Mouse (Mus musculus): ENCODE data around the gene Coq7. TPM values are rescaled to one million over a fixed set of nuclear protein-coding genes. Genes with fewer than 3 reads are reported as not detected.
A peak's percentile ranks its signal among the peaks of the same experiment; 100 is the strongest.

Gene Coq7
- total RNA-seq (2021), result 100 to 1,000 TPM; 109 to 115 TPM

GRCm38 (mm10) chr7:118533178-118533578 lies at the start of gene Coq7:
Coq7 (minus strand) TSS chr7:118533356.
- intact Hi-C loops (cut with DNase I), result loop anchor here (5.0 kb wide), 1 partner anchor 231 kb away; no protein-coding TSS in a partner anchor
- peak; percentile 91 for DNase-seq (ENCODE audit: low spot score)

GRCm38 (mm10) chr7:118579938-118580337 lies 46.8 kb upstream of the Coq7 start:
- no peak for DNase-seq (ENCODE audit: low spot score)
- intact Hi-C loops (cut with DNase I), result no loop called here

DNA sequence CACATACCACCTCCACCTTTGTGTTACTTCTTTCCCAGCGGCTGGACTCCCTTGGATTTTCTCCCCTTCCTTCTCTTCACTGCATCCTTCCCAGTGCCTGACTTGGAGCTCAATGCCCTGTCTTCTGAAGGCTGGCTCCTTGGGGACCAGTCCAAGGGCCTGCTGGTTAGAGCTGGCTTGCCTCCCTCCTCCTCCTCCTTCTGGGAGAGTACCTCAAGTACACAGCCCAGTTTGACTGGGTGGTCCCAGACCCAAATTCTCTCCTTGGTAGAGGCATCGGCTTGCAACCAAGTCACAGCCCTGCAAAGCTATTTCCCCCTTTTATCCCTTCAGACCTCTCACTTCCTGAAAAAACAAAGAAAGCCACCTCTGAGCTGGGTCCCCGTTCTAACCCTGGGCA lies 45.1 kb upstream of the Coq7 start:
- DNase-seq (ENCODE audit: low spot score), result no peak
- intact Hi-C loops (cut with DNase I), result no loop called here

DNA sequence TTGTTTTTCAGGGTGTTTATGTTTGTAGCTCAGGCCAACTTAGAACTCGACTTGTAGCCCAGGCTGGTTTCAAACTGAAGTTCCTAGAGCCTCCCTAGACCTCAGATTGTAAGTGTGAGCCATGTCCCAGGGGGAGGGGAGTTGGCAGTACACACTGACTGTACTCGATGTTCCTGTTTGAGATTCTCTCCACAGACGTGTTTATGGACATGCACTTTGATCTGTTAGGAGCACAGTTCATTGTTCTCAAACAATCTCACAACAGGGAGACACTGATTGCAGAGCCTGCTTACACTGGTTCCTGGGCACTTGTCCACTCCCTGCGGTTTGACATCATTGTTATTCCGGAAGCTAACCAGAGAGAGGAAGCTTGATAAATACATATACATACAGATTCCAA lies 38.9 kb upstream of the Coq7 start:
- intact Hi-C loops (cut with DNase I), result no loop called here
- DNase-seq (ENCODE audit: low spot score), result no peak

DNA sequence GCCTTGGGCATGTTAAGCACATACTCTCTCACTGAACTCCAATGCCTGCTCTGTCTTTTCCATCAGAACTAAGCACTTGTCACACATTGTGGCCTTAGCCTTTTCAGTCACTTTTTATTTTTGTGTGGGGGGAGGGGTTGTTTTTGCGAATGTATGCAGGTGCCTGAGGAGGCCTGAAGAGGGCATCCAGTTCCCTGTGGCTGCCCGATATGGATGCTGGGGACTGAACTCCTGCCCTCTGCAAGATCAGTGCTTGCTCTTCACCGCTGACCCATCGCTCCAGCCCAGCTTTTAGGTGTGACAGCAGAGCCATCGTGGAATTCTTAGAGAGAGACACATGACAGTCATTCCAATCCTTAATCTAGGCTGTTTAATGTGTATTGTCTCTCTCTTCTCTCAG lies 38.2 kb upstream of the Coq7 start:
- intact Hi-C loops (cut with DNase I), result no loop called here

DNA sequence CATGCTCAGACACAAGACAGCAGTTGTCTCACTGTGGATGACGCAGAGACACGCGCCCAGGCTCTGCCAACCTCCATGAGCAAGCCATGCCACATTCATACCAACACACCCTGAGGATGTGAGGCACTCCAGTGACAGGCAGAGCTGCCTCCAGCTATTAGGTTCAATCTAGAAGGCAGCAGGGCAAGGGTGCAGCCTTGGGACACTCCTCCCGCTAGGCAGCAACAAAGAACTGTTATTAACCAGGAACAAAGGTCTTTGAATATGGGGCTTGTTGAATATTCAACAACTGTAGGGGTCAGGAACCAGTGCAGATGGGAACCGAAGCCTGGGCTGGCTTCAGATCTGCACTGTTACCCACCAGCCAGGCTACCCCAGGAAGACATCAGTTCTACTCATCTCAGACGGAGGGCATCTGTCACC lies 36.0 kb upstream of the Coq7 start:
- DNase-seq (ENCODE audit: low spot score), result no peak

More for the DNA sequence above, 38.2 kb upstream of the Coq7 start:
- no peak for DNase-seq (ENCODE audit: low spot score)

GRCm38 (mm10) chr7:118554290-118554689 lies 21.1 kb upstream of the Coq7 start:
- no peak for DNase-seq (ENCODE audit: low spot score)
- intact Hi-C loops (cut with DNase I), result no loop called here

More for the DNA sequence above, 36.0 kb upstream of the Coq7 start:
- intact Hi-C loops (cut with DNase I), result no loop called here

- no peak for DNase-seq (ENCODE audit: low spot score)
- intact Hi-C loops (cut with DNase I), result no loop called here
Measured at GRCm38 (mm10) chr7:118553881-118554280, 20.7 kb upstream of the Coq7 start.

GRCm38 (mm10) chr7:118547451-118547850 lies 14.3 kb upstream of the Coq7 start:
- no peak for DNase-seq (ENCODE audit: low spot score)
- intact Hi-C loops (cut with DNase I), result no loop called here

DNA sequence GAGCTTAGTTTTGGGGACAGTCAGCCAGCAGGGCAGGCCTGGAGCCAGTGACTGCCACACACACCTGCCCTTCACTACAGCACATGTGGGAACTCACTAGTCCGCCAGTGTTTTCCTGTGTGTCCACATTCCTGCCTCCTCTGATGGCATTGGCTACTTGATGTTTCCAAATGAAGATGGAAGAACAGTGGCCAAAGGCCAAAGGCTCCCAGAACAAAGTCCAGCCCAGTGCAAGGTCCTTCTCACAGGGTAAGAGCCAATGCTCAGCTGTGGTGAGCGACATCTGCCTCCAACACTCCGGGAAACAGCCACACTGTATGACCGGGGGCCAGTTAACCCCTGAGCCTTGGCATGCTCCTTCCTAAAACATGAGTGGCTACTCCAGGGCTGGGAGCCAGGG lies 11.0 kb upstream of the Coq7 start:
- intact Hi-C loops (cut with DNase I), result no loop called here
- no peak for DNase-seq (ENCODE audit: low spot score)

GRCm38 (mm10) chr7:118535076-118535475 lies 1.9 kb upstream of the Coq7 start:
- intact Hi-C loops (cut with DNase I), result no loop called here

GRCm38 (mm10) chr7:118534326-118534725 lies 1.2 kb upstream of the Coq7 start:
- DNase-seq (ENCODE audit: low spot score), result no peak
- intact Hi-C loops (cut with DNase I), result loop anchor here (5.0 kb wide), 1 partner anchor 232 kb away; no protein-coding TSS in a partner anchor

More at GRCm38 (mm10) chr7:118535076-118535475, 1.9 kb upstream of the Coq7 start:
- no peak for DNase-seq (ENCODE audit: low spot score)

DNA sequence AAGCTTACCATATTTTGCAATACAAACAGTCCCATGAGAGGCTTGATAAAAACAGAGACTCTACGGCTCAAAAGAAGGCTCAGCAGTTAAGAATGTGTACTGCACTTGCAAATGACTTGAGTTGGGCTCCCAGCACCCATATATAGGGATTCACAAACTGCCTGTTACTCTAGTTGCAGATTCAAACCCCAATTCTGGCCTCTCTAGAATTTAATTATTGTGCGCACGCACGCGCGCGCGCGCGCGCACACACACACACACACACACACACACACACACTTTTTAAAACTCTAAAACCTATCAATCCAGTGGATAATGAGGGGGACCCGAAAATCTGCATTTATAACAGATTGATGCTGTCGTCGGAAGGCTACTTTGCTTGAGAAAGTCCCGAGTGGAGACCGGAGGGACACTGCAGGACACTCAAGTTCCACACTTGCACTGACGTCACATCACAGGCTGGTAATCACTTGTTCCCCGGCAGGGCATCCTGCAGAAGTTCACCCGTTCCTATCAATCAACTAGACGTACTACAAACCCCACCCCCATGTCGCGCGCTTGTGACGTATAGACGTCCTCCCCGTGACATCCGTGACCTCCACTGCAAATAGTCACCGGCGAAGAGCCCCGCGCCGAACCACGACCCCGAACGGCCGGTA lies 508 bp downstream of the Coq7 start:
- intact Hi-C loops (cut with DNase I), result loop anchor here (5.0 kb wide), 1 partner anchor 230 kb away; no protein-coding TSS in a partner anchor
- peak; percentile 92 for DNase-seq (ENCODE audit: low spot score)

DNA sequence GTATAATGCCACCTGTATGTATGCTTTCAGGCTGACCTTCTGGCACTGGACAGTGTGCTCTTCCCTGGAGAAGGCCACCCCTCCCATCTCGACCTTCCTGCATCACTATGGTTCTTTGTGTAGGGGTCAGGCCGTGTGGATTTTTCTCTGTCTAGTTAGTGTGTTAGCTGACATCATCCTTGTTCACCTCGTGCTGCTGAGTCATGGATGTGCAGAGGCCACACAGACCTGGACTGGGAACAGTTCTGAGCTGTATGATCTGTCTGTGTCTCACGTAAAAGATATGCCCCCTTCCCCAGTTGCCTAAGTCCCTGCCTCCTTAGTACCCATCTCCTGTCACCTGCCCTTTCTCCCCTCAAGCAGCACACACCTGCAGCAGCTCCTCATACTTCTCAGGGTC lies 6.2 kb downstream of the Coq7 start:
- intact Hi-C loops (cut with DNase I), result loop anchor here (10.0 kb wide), 1 partner anchor 402 kb away; the partner anchor contains the start of gene Arl6ip1

GRCm38 (mm10) chr7:118522077-118522476 lies 11.1 kb downstream of the Coq7 start:
- no peak for DNase-seq (ENCODE audit: low spot score)
- intact Hi-C loops (cut with DNase I), result loop anchor here (10.0 kb wide), 1 partner anchor 397 kb away; the partner anchor contains the start of gene Arl6ip1

More for the DNA sequence above, 6.2 kb downstream of the Coq7 start:
- DNase-seq (ENCODE audit: low spot score), result no peak

- intact Hi-C loops (cut with DNase I), result loop anchor here (2.0 to 10.0 kb wide), 3 partner anchors 21 to 395 kb away; partner anchors contain the start of gene Arl6ip1
- DNase-seq (ENCODE audit: low spot score), result no peak
Measured at GRCm38 (mm10) chr7:118519661-118520060, 13.5 kb downstream of the Coq7 start.

DNA sequence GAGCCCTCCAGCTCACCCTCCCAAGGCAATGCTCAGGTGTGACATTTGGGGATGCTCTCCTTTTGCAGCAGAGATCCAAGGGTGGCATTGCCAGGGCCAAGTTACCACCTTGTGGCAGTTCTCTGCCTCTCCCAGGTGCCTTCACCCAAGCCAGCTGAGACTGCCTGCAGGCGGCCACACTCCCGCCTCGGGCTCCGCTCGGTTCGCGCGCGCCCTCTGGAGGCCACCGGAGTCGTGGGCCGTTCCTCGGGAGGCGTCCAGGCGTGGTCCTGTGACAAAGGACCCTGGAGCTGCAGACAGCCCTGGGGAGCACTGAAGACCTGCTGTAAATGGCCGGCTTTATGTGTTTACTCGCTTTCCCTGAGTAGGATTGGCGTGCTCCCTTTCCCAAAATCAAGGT lies 14.5 kb downstream of the Coq7 start:
- intact Hi-C loops (cut with DNase I), result loop anchor here (1.0 to 2.0 kb wide), 3 partner anchors 20 to 214 kb away; partner anchors contain the start of gene Syt17
- peak; percentile 49 for DNase-seq (ENCODE audit: low spot score)

- intact Hi-C loops (cut with DNase I), result loop anchor here (1.0 to 2.0 kb wide), 3 partner anchors 19 to 213 kb away; partner anchors contain the start of gene Syt17
- no peak for DNase-seq (ENCODE audit: low spot score)
Measured at GRCm38 (mm10) chr7:118517819-118518218, 15.3 kb downstream of the Coq7 start.

- intact Hi-C loops (cut with DNase I), result no loop called here
- no peak for DNase-seq (ENCODE audit: low spot score)
Measured at GRCm38 (mm10) chr7:118508556-118508955, 24.6 kb downstream of the Coq7 start.

DNA sequence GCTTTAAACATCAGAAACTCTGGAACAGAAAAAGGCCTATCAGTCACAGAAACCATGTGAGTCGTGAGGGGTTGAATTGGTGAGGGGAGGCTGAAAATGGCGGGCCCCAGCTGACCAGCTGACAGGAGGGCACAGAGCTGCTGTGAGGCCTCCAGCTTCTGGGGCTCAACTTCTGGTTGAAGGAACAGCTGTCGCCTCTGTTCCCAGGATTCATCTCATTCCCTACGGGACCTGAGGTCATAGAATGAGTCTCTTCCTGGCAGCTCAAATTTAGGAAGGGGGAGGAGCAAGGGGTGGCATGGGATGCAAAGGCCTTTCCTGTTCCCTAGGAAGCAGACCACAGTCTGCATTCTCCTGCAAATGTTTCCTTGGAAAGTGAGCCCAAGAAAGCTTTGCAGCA lies 29.3 kb downstream of the Coq7 start:
- DNase-seq (ENCODE audit: low spot score), result no peak
- intact Hi-C loops (cut with DNase I), result no loop called here

DNA sequence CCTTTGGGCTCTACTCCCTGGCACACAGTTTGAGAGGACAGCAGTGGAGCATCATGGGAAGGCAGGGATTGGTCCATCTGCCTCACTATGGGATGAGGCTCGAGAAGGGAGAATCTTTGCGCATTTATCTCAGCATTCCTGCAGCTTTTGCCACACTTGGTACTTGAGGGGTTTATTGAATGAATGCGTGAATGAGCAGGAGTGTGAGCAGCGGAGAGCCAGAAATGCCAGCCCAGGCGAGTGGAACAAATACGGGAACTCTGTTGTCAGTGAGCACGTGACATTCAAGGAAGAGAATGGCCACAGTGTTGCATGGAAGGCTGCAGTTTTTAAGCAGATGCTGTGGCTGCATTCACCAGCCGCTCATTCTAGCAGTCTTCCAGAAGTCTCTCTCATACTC lies 30.8 kb downstream of the Coq7 start:
- DNase-seq (ENCODE audit: low spot score), result no peak

More for the DNA sequence above, 30.8 kb downstream of the Coq7 start:
- intact Hi-C loops (cut with DNase I), result no loop called here
